Mouse (Mus musculus): ENCODE results near the gene Maged1. TPM values are rescaled to one million over a fixed set of nuclear protein-coding genes. Genes with fewer than 3 reads are reported as not detected.

Maged1 gene
- total RNA-seq, 2 experiments from 2014 or later = 96.9 to 102 TPM

Other genes with a start within 250 kb of the Maged1 start
- gene Fam90a1b, start 175.4 kb downstream of the Maged1 start, total RNA-seq (2021) = not detected
- 100 to 1,000 TPM; 207 to 242 TPM for gene Apoo, start 175.0 kb downstream of the Maged1 start, total RNA-seq (2021)
- under 1 TPM; 0.23 to 0.56 TPM for gene Gspt2, start 93.9 kb upstream of the Maged1 start, total RNA-seq (2021)
- 1 to 10 TPM; 3.9 to 4.9 TPM for gene Zxdb, start 182.4 kb upstream of the Maged1 start, total RNA-seq (2021)

Measured in heart, postnatal 25 days (tissue).